Mouse (Mus musculus) hindbrain, embryonic 11.5 days (tissue): ENCODE results near the gene Top3a. TPM values are rescaled to one million over a fixed set of nuclear protein-coding genes. Genes with fewer than 3 reads are reported as not detected.
A peak's percentile ranks its signal among the peaks of the same experiment; 100 is the strongest.

Experiments
- ATAC-seq: fragments of 200-750 bp; cut with Nextera tagmentation; 2 replicates; pipeline ENCODE4 v1.8.0; 2017; ENCODE audit warnings: mild to moderate bottlenecking, moderate TSS enrichment, moderate library complexity; ENCODE audit not compliant: low FRiP score
- DNase-seq: peaks from one replicate; pipeline ENCODE4 v3.0.0-alpha.2; 2015; ENCODE audit warnings: low spot score
- H3K27ac ChIP-seq: fragments of 300-500 bp; sonication (generic); 2 replicates; pipeline ENCODE4 v1.5.1; 2014; ENCODE audit warnings: mild to moderate bottlenecking, low read depth, low read length
- H3K27me3 ChIP-seq: fragments of 300-500 bp; sonication (generic); 2 replicates; pipeline ENCODE4 v1.6.1; 2014; ENCODE audit warnings: mild to moderate bottlenecking, low read length, moderate library complexity, mixed read lengths; ENCODE audit not compliant: control insufficient read depth, insufficient read depth
- H3K36me3 ChIP-seq: fragments of 300-500 bp; sonication (generic); 2 replicates; pipeline ENCODE4 v1.6.1; 2014; ENCODE audit warnings: mild to moderate bottlenecking, low read length, moderate library complexity, mixed read lengths; ENCODE audit not compliant: control insufficient read depth, insufficient read depth
- H3K4me1 ChIP-seq: fragments of 300-500 bp; sonication (generic); replicated peaks from 2 replicates; pipeline ENCODE4 v1.6.1; 2014; ENCODE audit warnings: low read length, mixed read lengths; ENCODE audit not compliant: control insufficient read depth, insufficient read depth
- H3K4me2 ChIP-seq: fragments of 300-500 bp; sonication (generic); replicated peaks from 2 replicates; pipeline ENCODE4 v1.6.1; 2014; ENCODE audit warnings: mild to moderate bottlenecking, low read depth, low read length
- H3K4me3 ChIP-seq: fragments of 300-500 bp; sonication (generic); 2 replicates; pipeline ENCODE4 v1.5.1; 2014; ENCODE audit warnings: low read depth, low read length
- H3K9ac ChIP-seq: fragments of 300-500 bp; sonication (generic); 2 replicates; pipeline ENCODE4 v1.6.1; 2014; ENCODE audit warnings: low read depth, low read length
- H3K9me3 ChIP-seq: fragments of 300-500 bp; sonication (generic); 2 replicates; pipeline ENCODE4 v1.6.1; 2016; ENCODE audit warnings: low read length; ENCODE audit not compliant: control insufficient read depth
- WGBS: fragments of 180-500 bp; shearing (Covaris S2); extraction: QIAGEN DNeasy Blood & Tissue Kit; methylation state at CpG from one replicate; pipeline ENCODE4 v1.1.7; 2014; 5-methylcytosine and 5-hydroxymethylcytosine counted together
- polyA plus RNA-seq: library from polyadenylated mRNA; unstranded; fragments of >200 nt; fragmentation: Nextera tagmentation; extraction: Ambion mirVana; gene quantifications from 2 replicates; pipeline ENCODE4 v1.2.1, GENCODE M21; 2014

Gene Top3a
- polyA plus RNA-seq, 1 experiment from 2014 or later = 13.1 TPM

DNA sequence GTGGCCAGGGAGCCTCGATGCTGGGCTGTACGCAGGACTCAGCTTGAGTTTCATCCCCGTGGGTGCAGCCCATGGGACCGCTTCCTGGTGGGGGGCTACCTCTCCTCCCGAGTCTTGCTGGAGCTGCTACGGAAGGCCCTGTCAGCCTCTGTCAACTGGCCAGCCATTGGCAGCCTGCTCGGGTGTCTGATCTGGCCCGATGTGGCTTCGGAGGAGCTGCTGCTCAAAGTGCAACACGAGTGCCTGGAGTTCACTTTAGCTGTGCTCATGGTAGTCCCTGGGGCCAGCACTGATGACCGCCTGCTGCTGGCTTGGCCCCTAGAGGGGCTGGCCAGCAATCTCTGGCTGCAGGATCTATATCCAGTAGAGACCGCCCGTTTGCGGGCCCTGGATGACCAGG is 45.9 kb downstream of the Top3a start:
- Histone ChIP-seq H3K9me3 (no peaks in the 10 kb centered on the region), H3K36me3 (0 out of 2 replicates have a peak, but pooled peaks cover 2% of the 10 kb centered on the region), H3K4me2 (no peak overlapping the region), H3K27ac (no peak overlapping the region), H3K4me1 (peaks cover 8% of the 10 kb centered on the region; the same call in 1 of the 2 replicates), H3K4me3 (no peak overlapping the region), H3K27me3 (no peaks in the 10 kb centered on the region), H3K9ac (no peak overlapping the region)
- ATAC-seq (no peak), DNase-seq (no peak)
- WGBS = 92% methylated on average over 14 of the region's 14 CpGs

GRCm38 (mm10) chr11:60730169-60730568 is 47.0 kb downstream of the Top3a start:
- Histone ChIP-seq H3K27ac (no peak overlapping the region), H3K9me3 (no peaks in the 10 kb centered on the region), H3K4me3 (no peak overlapping the region), H3K9ac (no peak overlapping the region), H3K27me3 (no peaks in the 10 kb centered on the region), H3K4me2 (no peak overlapping the region), H3K4me1 (peaks cover 8% of the 10 kb centered on the region; the same call in 1 of the 2 replicates), H3K36me3 (0 out of 2 replicates have a peak, but pooled peaks cover 2% of the 10 kb centered on the region)
- DNase-seq (no peak), ATAC-seq (no peak)
- 87% methylated on average over 9 of the region's 9 CpGs for WGBS

DNA sequence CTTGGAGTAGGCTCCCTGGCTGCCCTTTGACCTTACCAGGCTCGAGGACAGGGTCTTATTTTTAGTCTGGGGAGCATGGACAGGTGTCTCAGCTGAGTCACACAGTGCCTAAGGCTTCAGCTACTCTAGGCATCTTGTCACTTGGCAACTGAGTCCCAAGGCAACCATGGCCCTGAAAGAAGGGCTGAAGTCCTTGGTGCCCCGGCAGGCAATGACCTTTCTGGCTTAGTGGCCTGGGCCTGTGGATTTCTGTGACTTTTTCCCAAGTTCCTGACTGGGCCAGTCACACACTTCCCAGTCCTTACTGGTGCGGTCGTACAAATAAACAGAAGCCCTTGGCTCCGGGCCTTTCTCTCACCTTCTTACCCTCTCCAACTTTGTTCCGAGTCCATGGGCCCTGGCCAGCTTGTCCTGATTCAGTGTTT is 47.9 kb downstream of the Top3a start:
- no peak overlapping the region for H3K9ac ChIP-seq
- WGBS = 78% methylated on average over 6 of the region's 6 CpGs
- H3K4me1 ChIP-seq = peaks cover 8% of the 10 kb centered on the region; the same call in 1 of the 2 replicates
- DNase-seq (no peak), ATAC-seq (no peak)
- no peaks in the 10 kb centered on the region for H3K27me3 ChIP-seq
- H3K27ac ChIP-seq = no peak overlapping the region
- peak overlapping the region; percentile 58; the same call in 1 of the 2 replicates for H3K4me3 ChIP-seq
- no peaks in the 10 kb centered on the region for H3K9me3 ChIP-seq
- H3K36me3 ChIP-seq = 0 out of 2 replicates have a peak, but pooled peaks cover 2% of the 10 kb centered on the region
- H3K4me2 ChIP-seq = no peak overlapping the region

DNA sequence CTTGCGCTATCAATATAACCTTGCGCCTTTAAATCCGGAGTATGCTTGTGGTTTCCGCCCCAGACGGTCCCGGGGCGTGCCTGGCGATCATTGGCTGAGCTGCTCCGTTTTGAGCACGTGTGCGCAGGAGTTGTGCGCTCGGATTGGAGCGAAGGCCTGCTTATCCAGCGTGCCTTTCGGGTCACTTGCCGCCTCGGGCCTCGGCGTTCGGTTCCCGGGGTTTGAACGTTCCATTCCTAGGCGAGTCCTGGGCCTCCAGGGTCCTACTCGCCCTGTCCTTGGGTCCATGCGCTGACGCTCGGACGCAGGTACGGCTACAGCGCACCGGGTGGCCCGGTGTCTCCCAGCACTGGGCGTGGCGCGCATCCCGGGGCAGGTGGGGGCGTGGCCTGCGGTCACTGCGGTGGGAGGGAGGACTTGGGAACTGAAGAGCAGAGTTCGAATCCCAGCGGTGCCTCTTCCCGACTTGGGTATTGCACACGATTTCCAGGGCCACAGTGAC is 48.9 kb downstream of the Top3a start, which contains the start of gene Mief2:
TSS of gene Mief2 (plus strand) at position 139 of the 502 bp plus-strand sequence.
- peak; percentile 91 for DNase-seq
- peak within 1 kb of the TSS; percentile 91 for H3K9ac ChIP-seq
- no peaks in the 10 kb centered on the region for H3K9me3 ChIP-seq
- H3K36me3 ChIP-seq = peaks cover 6% of the 10 kb centered on the region; the same call in 1 of the 2 replicates
- peak within 1 kb of the TSS; percentile 63 for H3K4me2 ChIP-seq
- peaks cover 8% of the 10 kb centered on the region; the same call in 1 of the 2 replicates for H3K4me1 ChIP-seq
- peak within 1 kb of the TSS; percentile 74 for H3K27ac ChIP-seq
- ATAC-seq = peak; percentile 92
- H3K27me3 ChIP-seq = no peaks in the 10 kb centered on the region
- peak within 1 kb of the TSS; percentile 89 for H3K4me3 ChIP-seq
- under 1% methylated on average over 44 of the region's 44 CpGs for WGBS

- H3K4me2 ChIP-seq = peak overlapping the region; percentile 63
- H3K9ac ChIP-seq = peak overlapping the region; percentile 91
- no peak for DNase-seq
- peaks cover 8% of the 10 kb centered on the region; the same call in 1 of the 2 replicates for H3K4me1 ChIP-seq
- WGBS = 8% methylated on average over 12 of the region's 12 CpGs
- peak overlapping the region; percentile 74 for H3K27ac ChIP-seq
- H3K4me3 ChIP-seq = peak overlapping the region; percentile 89
- H3K27me3 ChIP-seq = no peaks in the 10 kb centered on the region
- no peaks in the 10 kb centered on the region for H3K9me3 ChIP-seq
- peaks cover 6% of the 10 kb centered on the region; the same call in 1 of the 2 replicates for H3K36me3 ChIP-seq
- peak; percentile 38 for ATAC-seq
These were observed 49.6 kb downstream of the Top3a start for GRCm38 (mm10) chr11:60727392-60728140.

DNA sequence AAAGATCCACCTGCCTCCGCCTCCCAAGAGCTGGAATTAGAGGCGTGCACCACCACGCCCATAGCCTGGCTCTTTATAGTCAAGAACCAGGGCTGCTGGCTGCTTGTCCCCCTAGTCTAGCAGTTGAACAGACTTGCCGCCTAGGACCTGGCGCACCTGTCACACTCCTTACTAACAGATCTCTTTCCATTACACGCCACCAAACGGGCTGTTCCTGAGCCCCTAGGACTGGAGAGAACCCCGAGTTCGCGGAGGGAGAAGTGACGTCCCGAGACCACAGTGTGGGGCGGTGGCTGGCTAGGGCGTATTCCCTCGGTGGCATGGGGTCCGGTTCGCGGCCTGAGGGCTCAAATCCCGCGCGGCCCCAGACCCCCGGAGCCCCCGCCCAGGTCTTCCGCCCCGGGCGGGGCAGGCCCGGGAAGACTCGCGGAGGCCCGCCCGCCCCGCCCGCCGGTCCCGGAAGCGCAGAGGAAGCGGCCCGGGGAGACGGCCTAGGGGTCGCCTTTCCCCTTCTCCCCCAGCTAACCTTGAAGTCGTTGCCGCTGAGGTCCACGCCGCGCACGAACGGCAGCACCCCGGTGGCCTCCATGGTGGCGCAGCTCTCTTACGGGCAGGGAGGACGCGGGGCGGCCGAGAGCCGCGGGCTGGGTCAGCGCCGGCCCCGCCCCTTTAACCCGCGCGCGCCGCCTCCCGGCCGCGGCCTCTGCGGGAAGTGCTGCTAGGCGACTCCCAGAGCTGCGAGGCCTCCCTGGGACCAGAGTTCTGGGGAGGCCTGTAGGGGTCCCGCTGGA is 50.4 kb downstream of the Top3a start, which contains the start of gene Flii:
TSS of gene Flii (minus strand) at position 663 of the 791 bp plus-strand sequence.
- Histone ChIP-seq H3K4me2 (peak within 1 kb of the TSS; percentile 63), H3K9ac (peak within 1 kb of the TSS; percentile 91), H3K36me3 (peaks cover 8% of the 10 kb centered on the region; the same call in 1 of the 2 replicates), H3K4me3 (peak within 1 kb of the TSS; percentile 89), H3K4me1 (peaks cover 8% of the 10 kb centered on the region; the same call in 1 of the 2 replicates), H3K9me3 (no peaks in the 10 kb centered on the region), H3K27me3 (no peaks in the 10 kb centered on the region), H3K27ac (peak within 1 kb of the TSS; percentile 74)
- WGBS = 1% methylated on average over 61 of the region's 71 CpGs
- DNase-seq = peak; percentile 91
- peak; percentile 72 for ATAC-seq

- no peak for DNase-seq
- no peak overlapping the region for H3K9ac ChIP-seq
- no peak overlapping the region for H3K4me2 ChIP-seq
- H3K27me3 ChIP-seq = no peaks in the 10 kb centered on the region
- 86% methylated on average over 5 of the region's 5 CpGs for WGBS
- no peaks in the 10 kb centered on the region for H3K9me3 ChIP-seq
- H3K36me3 ChIP-seq = peaks cover 9% of the 10 kb centered on the region
- no peak overlapping the region for H3K4me3 ChIP-seq
- no peaks in the 10 kb centered on the region for H3K4me1 ChIP-seq
- no peak for ATAC-seq
- H3K27ac ChIP-seq = no peak overlapping the region
These were observed 57.9 kb downstream of the Top3a start for GRCm38 (mm10) chr11:60719263-60719662.

DNA sequence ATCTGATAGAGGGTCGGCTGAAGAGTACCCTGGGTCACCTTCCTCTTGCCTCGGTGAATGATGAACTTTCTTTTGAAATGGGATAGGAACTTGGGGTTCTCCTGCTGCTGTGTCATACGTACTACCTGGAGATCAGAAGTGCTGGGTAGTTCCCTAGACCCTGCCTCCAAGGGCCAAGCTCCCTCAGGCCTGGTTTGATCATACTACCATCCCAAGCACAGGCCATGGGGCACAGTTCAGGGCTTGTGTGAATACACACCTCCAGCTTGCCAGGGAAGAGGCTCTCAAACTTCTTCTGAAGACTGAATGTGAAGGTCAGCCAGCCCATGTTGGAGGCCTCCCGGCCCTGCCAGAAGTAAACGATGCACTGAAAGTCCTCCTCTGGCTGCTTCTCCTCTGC is 61.3 kb downstream of the Top3a start:
- Histone ChIP-seq H3K9ac (no peak overlapping the region), H3K4me2 (no peak overlapping the region), H3K4me1 (no peaks in the 10 kb centered on the region), H3K4me3 (no peak overlapping the region), H3K36me3 (peaks cover 29% of the 10 kb centered on the region), H3K27ac (no peak overlapping the region), H3K9me3 (no peaks in the 10 kb centered on the region), H3K27me3 (no peaks in the 10 kb centered on the region)
- no peak for ATAC-seq
- 89% methylated on average over 5 of the region's 5 CpGs for WGBS
- DNase-seq = no peak
